Mouse (Mus musculus) hindbrain, embryonic 11.5 days (tissue): ENCODE measurements around the gene Bahcc1. TPM values are rescaled to one million over a fixed set of nuclear protein-coding genes. Genes with fewer than 3 reads are reported as not detected.

Source experiments
- ATAC-seq: fragments of 200-750 bp; cut with Nextera tagmentation; 2 replicates; pipeline ENCODE4 v1.8.0; 2017; ENCODE audit warnings: mild to moderate bottlenecking, moderate TSS enrichment, moderate library complexity; ENCODE audit not compliant: low FRiP score
- DNase-seq: peaks from one replicate; pipeline ENCODE4 v3.0.0-alpha.2; 2015; ENCODE audit warnings: low spot score
- H3K27ac ChIP-seq: fragments of 300-500 bp; sonication (generic); 2 replicates; pipeline ENCODE4 v1.5.1; 2014; ENCODE audit warnings: mild to moderate bottlenecking, low read depth, low read length
- H3K27me3 ChIP-seq: fragments of 300-500 bp; sonication (generic); 2 replicates; pipeline ENCODE4 v1.6.1; 2014; ENCODE audit warnings: mild to moderate bottlenecking, low read length, moderate library complexity, mixed read lengths; ENCODE audit not compliant: control insufficient read depth, insufficient read depth
- H3K36me3 ChIP-seq: fragments of 300-500 bp; sonication (generic); 2 replicates; pipeline ENCODE4 v1.6.1; 2014; ENCODE audit warnings: mild to moderate bottlenecking, low read length, moderate library complexity, mixed read lengths; ENCODE audit not compliant: control insufficient read depth, insufficient read depth
- H3K4me1 ChIP-seq: fragments of 300-500 bp; sonication (generic); replicated peaks from 2 replicates; pipeline ENCODE4 v1.6.1; 2014; ENCODE audit warnings: low read length, mixed read lengths; ENCODE audit not compliant: control insufficient read depth, insufficient read depth
- H3K4me2 ChIP-seq: fragments of 300-500 bp; sonication (generic); replicated peaks from 2 replicates; pipeline ENCODE4 v1.6.1; 2014; ENCODE audit warnings: mild to moderate bottlenecking, low read depth, low read length
- H3K4me3 ChIP-seq: fragments of 300-500 bp; sonication (generic); 2 replicates; pipeline ENCODE4 v1.5.1; 2014; ENCODE audit warnings: low read depth, low read length
- H3K9ac ChIP-seq: fragments of 300-500 bp; sonication (generic); 2 replicates; pipeline ENCODE4 v1.6.1; 2014; ENCODE audit warnings: low read depth, low read length
- H3K9me3 ChIP-seq: fragments of 300-500 bp; sonication (generic); 2 replicates; pipeline ENCODE4 v1.6.1; 2016; ENCODE audit warnings: low read length; ENCODE audit not compliant: control insufficient read depth
- WGBS: fragments of 180-500 bp; shearing (Covaris S2); extraction: QIAGEN DNeasy Blood & Tissue Kit; methylation state at CpG from one replicate; pipeline ENCODE4 v1.1.7; 2014; 5-methylcytosine and 5-hydroxymethylcytosine counted together
- polyA plus RNA-seq: library from polyadenylated mRNA; unstranded; fragments of >200 nt; fragmentation: Nextera tagmentation; extraction: Ambion mirVana; gene quantifications from 2 replicates; pipeline ENCODE4 v1.2.1, GENCODE M21; 2014

Gene Bahcc1
- polyA plus RNA-seq, 1 experiment from 2014 or later: 23.1 TPM

DNA sequence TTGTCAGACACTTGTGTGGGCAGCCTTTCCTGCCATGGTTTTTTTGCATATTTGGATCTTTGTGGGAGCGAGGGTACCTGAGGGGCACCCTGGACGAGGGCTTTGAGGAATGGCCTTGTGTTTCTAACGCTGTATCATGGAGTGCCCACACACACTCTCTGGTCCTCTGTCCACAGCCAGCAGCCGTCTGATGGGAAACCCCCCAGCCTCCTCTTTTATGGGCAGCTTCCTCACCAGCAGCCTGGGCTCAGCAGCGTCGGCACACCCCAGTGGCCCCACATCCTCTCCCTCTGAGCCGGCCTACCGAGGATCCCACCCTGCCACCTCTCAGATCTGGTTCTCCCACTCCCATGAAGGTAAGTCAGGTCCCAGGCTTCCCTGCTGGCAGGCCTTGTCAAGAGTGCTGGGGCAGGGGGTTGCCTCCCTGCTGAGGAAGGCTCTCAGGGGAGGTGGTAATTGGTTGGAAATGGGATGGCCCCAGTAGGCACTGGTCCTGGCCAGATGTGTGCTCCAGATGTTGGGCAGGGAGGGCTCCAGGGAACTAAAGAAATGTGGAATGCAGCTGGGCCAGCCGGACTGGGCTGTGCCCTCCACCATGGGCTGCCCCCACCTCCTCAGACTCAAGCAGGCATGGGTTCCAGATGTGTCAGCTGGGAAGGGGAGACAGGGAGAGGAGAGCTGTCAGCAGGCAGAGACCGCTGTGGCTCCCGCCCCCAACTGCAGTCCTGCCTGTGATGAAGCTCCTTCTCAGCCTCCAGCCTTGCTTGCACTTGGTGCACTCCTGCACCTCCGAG, 26.3 kb downstream of the Bahcc1 start:
- Histone ChIP-seq H3K27ac (no peak overlapping the region), H3K4me1 (peaks cover 32% of the 10 kb centered on the region), H3K36me3 (no peaks in the 10 kb centered on the region), H3K9ac (no peak overlapping the region), H3K9me3 (no peaks in the 10 kb centered on the region), H3K4me2 (no peak overlapping the region), H3K27me3 (no peaks in the 10 kb centered on the region), H3K4me3 (no peak overlapping the region)
- ATAC-seq: no peak
- 57% methylated on average over 12 of the region's 12 CpGs for WGBS
- no peak for DNase-seq

DNA sequence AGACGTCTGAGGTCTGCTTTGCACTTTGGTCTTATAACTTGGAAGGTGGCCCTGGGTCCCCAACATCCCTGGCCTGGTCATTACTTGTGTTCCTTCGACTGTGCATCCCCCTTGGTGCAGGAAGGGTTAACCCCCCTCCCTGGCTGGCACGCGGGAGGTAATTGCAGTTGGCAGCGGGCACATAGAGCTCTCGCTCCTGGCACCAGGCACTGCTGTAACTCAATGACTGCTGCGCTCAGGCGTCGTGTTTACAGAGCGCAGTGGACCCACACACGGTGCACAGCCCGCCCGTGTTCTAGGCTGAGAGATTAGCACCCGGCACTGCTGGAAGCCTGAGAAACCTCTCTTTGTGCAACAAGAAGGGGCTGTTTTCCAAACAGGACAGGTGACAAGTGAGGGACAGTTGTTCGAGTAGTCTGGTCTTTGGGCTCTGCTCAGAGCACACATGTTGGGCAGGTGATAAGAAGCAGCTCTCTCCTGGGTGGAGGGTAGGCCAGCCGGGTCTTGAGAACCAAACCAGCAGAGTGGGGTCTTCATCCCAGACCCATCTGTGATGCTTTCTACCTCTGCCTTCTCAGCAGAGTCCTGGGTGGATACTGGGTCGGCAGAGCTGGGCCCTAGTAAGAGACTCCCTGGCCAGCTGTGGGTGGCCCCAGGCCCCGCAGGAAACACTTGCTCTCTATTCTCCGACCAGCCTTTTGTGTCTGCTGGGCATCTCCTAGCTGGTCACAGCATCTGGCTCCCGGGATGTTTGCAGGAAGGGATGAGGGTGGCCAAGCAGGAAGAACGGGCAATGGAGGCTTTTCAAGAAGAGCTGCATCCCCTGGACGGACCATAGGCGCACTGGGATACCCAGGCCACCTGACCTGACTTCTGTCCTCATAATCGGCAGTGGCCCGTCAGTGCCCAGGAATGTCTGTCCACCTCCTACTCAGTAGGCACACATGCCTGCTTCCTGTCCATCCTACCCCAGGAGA, 27.3 kb downstream of the Bahcc1 start:
- H3K36me3 ChIP-seq: no peaks in the 10 kb centered on the region
- no peak for DNase-seq
- 80% methylated on average over 25 of the region's 25 CpGs for WGBS

DNA sequence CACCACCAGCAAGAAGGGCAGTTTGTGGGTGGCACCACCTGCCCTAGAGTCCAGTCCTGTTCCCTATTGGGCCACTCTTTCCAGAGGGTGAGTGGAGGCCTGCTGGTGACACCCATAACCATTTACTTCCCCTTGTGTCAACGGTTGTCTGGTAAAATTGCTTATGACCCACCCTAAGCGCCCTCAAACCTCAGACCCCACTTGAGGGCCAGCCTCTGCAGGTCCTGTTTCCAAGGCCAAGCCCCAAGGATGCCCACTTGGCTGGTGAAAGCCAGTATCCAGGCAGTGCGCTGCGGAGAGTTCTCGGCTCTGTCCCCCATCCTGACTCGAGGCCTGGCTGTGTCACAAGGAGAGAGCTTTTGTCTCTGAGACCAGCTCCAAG, 28.0 kb downstream of the Bahcc1 start:
- H3K27me3 ChIP-seq: no peaks in the 10 kb centered on the region
- no peaks in the 10 kb centered on the region for H3K9me3 ChIP-seq
- H3K4me3 ChIP-seq: no peak overlapping the region
- DNase-seq (no peak), ATAC-seq (no peak)
- 85% methylated on average over 6 of the region's 6 CpGs for WGBS
- no peak overlapping the region for H3K27ac ChIP-seq
- peaks cover 17% of the 10 kb centered on the region for H3K4me1 ChIP-seq
- H3K4me2 ChIP-seq: no peak overlapping the region
- H3K9ac ChIP-seq: no peak overlapping the region
- H3K36me3 ChIP-seq: no peaks in the 10 kb centered on the region

More for the DNA sequence above, 27.3 kb downstream of the Bahcc1 start:
- no peak for ATAC-seq
- Histone ChIP-seq H3K27ac (0 out of 2 replicates have a peak overlapping the region, but pooled peaks have one; percentile 13), H3K27me3 (no peaks in the 10 kb centered on the region), H3K4me2 (no peak overlapping the region), H3K9ac (no peak overlapping the region), H3K4me1 (peaks cover 24% of the 10 kb centered on the region), H3K4me3 (no peak overlapping the region), H3K9me3 (no peaks in the 10 kb centered on the region)

DNA sequence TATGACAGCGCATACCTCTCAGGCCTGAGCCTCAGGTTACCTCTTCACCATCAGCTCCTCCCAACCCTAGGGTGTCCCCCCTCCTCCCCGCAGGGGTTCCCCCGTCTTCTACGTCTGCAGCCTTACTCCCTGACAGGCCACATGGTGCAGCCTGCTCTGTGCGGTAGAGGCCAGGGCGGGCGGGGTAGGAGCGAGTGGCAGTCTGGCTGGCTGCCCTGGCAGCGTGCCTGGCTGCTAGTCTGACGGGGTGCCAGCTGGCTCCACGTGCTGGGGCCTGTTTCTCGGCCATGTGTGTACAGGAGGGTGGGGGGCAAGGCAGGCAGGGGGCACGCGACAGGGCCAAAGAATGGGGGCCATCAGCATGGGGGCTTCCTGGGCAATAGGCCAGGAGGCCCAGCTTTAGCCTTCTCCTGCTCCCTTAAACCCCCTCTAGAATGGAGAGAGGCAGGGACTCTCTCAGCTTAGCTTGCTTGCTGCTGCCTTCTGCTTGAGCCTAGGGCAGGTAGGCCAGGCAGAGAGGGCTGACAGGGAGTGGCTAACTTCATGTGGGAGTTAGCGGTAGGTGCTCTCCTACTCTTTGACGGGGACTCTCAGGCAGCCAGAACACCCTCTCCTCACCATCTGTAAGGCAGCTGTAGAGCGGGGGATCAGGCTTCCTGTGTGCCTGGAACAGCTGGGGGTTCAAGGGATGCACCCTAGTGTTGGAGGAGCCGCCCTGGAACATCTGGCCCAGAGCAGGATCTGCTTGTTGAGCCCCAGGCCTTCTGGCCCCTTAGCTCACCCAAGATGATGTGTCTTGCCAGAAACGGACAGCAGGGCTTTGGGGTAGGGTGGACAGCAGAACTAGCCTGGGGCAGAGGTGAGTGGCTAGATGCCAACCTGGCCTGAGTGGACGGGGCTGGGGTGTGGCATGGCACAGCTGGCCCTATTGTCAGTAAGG, 28.9 kb downstream of the Bahcc1 start:
- H3K9ac ChIP-seq: no peak overlapping the region

DNA sequence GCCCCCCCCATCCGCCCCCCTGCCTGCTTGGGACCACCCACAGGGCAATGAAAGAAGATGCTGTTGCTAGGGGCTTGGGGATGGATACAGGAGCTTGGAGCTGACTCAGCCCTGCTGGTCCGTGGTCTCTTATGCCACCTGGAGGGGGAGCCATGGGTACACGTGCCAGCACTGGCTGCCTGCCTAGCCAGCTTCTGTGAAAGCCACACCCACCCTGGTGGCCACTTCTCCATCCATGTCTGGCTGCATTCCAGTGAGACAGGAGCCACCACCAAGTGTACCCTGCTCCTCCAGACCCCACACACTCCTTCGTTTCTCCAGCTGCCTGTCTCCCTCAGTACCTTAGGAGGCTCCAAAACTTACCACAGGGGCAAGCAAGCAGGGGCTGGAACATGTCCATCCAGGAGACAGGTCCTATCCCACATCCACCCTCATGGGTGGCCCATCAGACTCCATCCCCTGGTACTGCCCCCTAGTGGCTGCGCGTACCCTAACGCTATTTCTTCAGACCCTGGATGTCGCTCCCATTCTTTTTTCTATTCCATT, 29.7 kb downstream of the Bahcc1 start:
- H3K27ac ChIP-seq: no peak overlapping the region
- H3K9me3 ChIP-seq: no peaks in the 10 kb centered on the region
- 37% methylated on average over 8 of the region's 8 CpGs for WGBS
- H3K4me2 ChIP-seq: no peak overlapping the region
- H3K4me3 ChIP-seq: no peak overlapping the region
- H3K9ac ChIP-seq: no peak overlapping the region
- DNase-seq: peak; percentile 84
- peak; percentile 49; the same call in 1 of the 2 replicates for ATAC-seq
- no peaks in the 10 kb centered on the region for H3K27me3 ChIP-seq
- H3K4me1 ChIP-seq: peaks cover 7% of the 10 kb centered on the region; the same call in 1 of the 2 replicates
- H3K36me3 ChIP-seq: no peaks in the 10 kb centered on the region

More for the DNA sequence above, 28.9 kb downstream of the Bahcc1 start:
- ATAC-seq (peak; percentile 17; the same call in 1 of the 2 replicates), DNase-seq (no peak)
- peaks cover 13% of the 10 kb centered on the region for H3K4me1 ChIP-seq
- H3K4me3 ChIP-seq: no peak overlapping the region
- H3K27me3 ChIP-seq: no peaks in the 10 kb centered on the region
- no peak overlapping the region for H3K4me2 ChIP-seq
- H3K9me3 ChIP-seq: no peaks in the 10 kb centered on the region
- H3K27ac ChIP-seq: peak overlapping the region; percentile 59; the same call in 1 of the 2 replicates
- 44% methylated on average over 18 of the region's 20 CpGs for WGBS
- no peaks in the 10 kb centered on the region for H3K36me3 ChIP-seq

DNA sequence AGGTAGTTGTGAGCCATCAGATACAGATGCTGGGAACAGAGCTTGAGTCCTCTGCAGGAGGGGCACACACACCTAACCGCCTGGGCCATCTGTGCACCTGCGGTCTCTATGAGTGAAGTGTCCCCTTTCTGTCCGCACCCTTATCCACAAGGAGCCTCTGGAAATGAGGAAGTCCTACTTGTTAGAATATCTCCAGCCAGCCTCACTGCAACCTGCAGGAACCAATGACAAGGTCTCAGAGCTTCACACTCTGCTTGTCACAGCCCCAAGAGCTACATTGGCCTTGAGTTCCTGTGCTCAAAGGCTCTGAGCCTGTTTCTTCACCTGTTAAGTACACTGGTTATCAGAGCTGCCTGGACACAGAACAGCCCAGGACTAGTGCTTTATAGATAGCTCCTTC, 30.4 kb downstream of the Bahcc1 start:
- no peaks in the 10 kb centered on the region for H3K9me3 ChIP-seq
- 100% methylated on average over 3 of the region's 3 CpGs for WGBS
- no peak overlapping the region for H3K9ac ChIP-seq
- no peaks in the 10 kb centered on the region for H3K27me3 ChIP-seq
- H3K36me3 ChIP-seq: no peaks in the 10 kb centered on the region
- H3K4me3 ChIP-seq: no peak overlapping the region
- no peak overlapping the region for H3K4me2 ChIP-seq
- H3K27ac ChIP-seq: no peak overlapping the region
- H3K4me1 ChIP-seq: peaks cover 2% of the 10 kb centered on the region; the same call in 1 of the 2 replicates
- no peak for ATAC-seq
- DNase-seq: no peak

DNA sequence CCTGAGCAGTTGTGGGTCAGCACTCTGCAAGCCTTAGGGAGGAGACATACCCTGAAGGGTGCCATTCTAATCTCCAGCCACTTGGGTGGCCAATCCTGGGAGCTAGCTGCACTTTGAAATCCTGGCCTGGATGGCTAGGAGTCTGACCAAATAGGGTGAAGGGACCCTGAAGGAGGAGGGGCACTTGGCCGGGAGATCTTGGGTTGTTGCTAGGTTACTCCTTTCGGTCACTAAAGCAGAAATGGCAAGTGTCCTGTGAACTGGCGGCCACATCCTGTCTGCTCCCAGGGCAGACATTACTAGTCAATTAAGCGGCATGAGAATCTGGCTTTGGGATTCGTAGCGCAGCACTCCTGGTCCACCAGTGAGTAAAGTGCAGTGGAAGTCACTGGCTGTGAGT, 31.3 kb downstream of the Bahcc1 start:
- no peaks in the 10 kb centered on the region for H3K36me3 ChIP-seq
- ATAC-seq (no peak), DNase-seq (no peak)
- 0 out of 2 replicates have a peak, but pooled peaks cover 3% of the 10 kb centered on the region for H3K4me1 ChIP-seq
- H3K9me3 ChIP-seq: no peaks in the 10 kb centered on the region
- H3K27ac ChIP-seq: no peak overlapping the region
- no peak overlapping the region for H3K9ac ChIP-seq
- H3K4me3 ChIP-seq: no peak overlapping the region
- H3K27me3 ChIP-seq: no peaks in the 10 kb centered on the region
- no peak overlapping the region for H3K4me2 ChIP-seq
- WGBS: 48% methylated on average over 6 of the region's 6 CpGs
